Mouse (Mus musculus): ENCODE measurements at regions not wholly inside any gene's neighbourhood (a gene's known extent, or its start where the extent isn't known, plus 50 kb on each side); places are given as distances from the start of the nearest gene placed in this dataset.

GRCm38 (mm10) chr6:101520755-101521154, 143.1 kb upstream of the Pdzrn3 start:
- Histone ChIP-seq H3K4me3 (replicated peaks; ENCODE audit: extremely low read depth, low read depth, low read length) (no peak overlapping the region), H3K4me1 (ENCODE audit: control insufficient read depth, insufficient read depth, low read length) (no peaks in the 10 kb centered on the region)
- DNase-seq: no peak
- WGBS: 60% methylated on average over 3 of the region's 3 CpGs
- TF ChIP-seq CTCF (IDR thresholded peaks at IDR 0.05; ENCODE audit: insufficient read depth, low read length) (no peak), POLR2A (IDR thresholded peaks at IDR 0.05; ENCODE audit: borderline replicate concordance, extremely low read depth, low read depth, low read length) (no peak)

GRCm38 (mm10) chr6:101518904-101519701, 141.4 kb upstream of the Pdzrn3 start:
- Histone ChIP-seq H3K4me3 (replicated peaks; ENCODE audit: extremely low read depth, low read depth, low read length) (no peak overlapping the region), H3K4me1 (ENCODE audit: control insufficient read depth, insufficient read depth, low read length) (no peaks in the 10 kb centered on the region)
- no peak for TF ChIP-seq POLR2A (IDR thresholded peaks at IDR 0.05; ENCODE audit: borderline replicate concordance, extremely low read depth, low read depth, low read length)
- no peak for DNase-seq
- WGBS: 50% methylated on average over 9 of the region's 9 CpGs

GRCm38 (mm10) chr6:101517584-101517983, 139.9 kb upstream of the Pdzrn3 start:
- TF ChIP-seq POLR2A (IDR thresholded peaks at IDR 0.05; ENCODE audit: borderline replicate concordance, extremely low read depth, low read depth, low read length) (no peak), CTCF (IDR thresholded peaks at IDR 0.05; ENCODE audit: insufficient read depth, low read length) (no peak)
- WGBS: 19% methylated on average over 2 of the region's 2 CpGs
- Histone ChIP-seq H3K4me3 (replicated peaks; ENCODE audit: extremely low read depth, low read depth, low read length) (no peak overlapping the region), H3K4me1 (ENCODE audit: control insufficient read depth, insufficient read depth, low read length) (no peaks in the 10 kb centered on the region)
- DNase-seq: no peak

- no peak for TF ChIP-seq POLR2A (IDR thresholded peaks at IDR 0.05; ENCODE audit: borderline replicate concordance, extremely low read depth, low read depth, low read length)
- TF ChIP-seq CTCF (IDR thresholded peaks at IDR 0.05; ENCODE audit: insufficient read depth, low read length): no peak
- WGBS: 87% methylated on average over 2 of the region's 2 CpGs
- Histone ChIP-seq H3K4me1 (ENCODE audit: control insufficient read depth, insufficient read depth, low read length) (no peaks in the 10 kb centered on the region), H3K4me3 (replicated peaks; ENCODE audit: extremely low read depth, low read depth, low read length) (no peak overlapping the region)
- no peak for DNase-seq
Observed at GRCm38 (mm10) chr6:101513696-101514095, 136.0 kb upstream of the Pdzrn3 start.

GRCm38 (mm10) chr6:101502149-101502548, 124.5 kb upstream of the Pdzrn3 start:
- 34% methylated on average over 5 of the region's 5 CpGs for WGBS
- TF ChIP-seq POLR2A (IDR thresholded peaks at IDR 0.05; ENCODE audit: borderline replicate concordance, extremely low read depth, low read depth, low read length) (no peak), CTCF (IDR thresholded peaks at IDR 0.05; ENCODE audit: insufficient read depth, low read length) (no peak)
- no peaks in the 10 kb centered on the region for H3K4me1 ChIP-seq (ENCODE audit: control insufficient read depth, insufficient read depth, low read length)
- no peak overlapping the region for H3K4me3 ChIP-seq (replicated peaks; ENCODE audit: extremely low read depth, low read depth, low read length)
- no peak for DNase-seq

GRCm38 (mm10) chr6:101501716-101502115, 124.0 kb upstream of the Pdzrn3 start:
- 77% methylated on average over 4 of the region's 4 CpGs for WGBS
- DNase-seq: no peak
- no peak for TF ChIP-seq POLR2A (IDR thresholded peaks at IDR 0.05; ENCODE audit: borderline replicate concordance, extremely low read depth, low read depth, low read length)
- no peak for TF ChIP-seq CTCF (IDR thresholded peaks at IDR 0.05; ENCODE audit: insufficient read depth, low read length)
- no peaks in the 10 kb centered on the region for H3K4me1 ChIP-seq (ENCODE audit: control insufficient read depth, insufficient read depth, low read length)
- no peak overlapping the region for H3K4me3 ChIP-seq (replicated peaks; ENCODE audit: extremely low read depth, low read depth, low read length)

GRCm38 (mm10) chr6:101500202-101500601, 122.5 kb upstream of the Pdzrn3 start:
- DNase-seq: no peak
- TF ChIP-seq CTCF (IDR thresholded peaks at IDR 0.05; ENCODE audit: insufficient read depth, low read length): no peak
- TF ChIP-seq POLR2A (IDR thresholded peaks at IDR 0.05; ENCODE audit: borderline replicate concordance, extremely low read depth, low read depth, low read length): no peak
- no peaks in the 10 kb centered on the region for H3K4me1 ChIP-seq (ENCODE audit: control insufficient read depth, insufficient read depth, low read length)
- no peak overlapping the region for H3K4me3 ChIP-seq (replicated peaks; ENCODE audit: extremely low read depth, low read depth, low read length)

GRCm38 (mm10) chr6:101488466-101488865, 110.8 kb upstream of the Pdzrn3 start:
- WGBS: 59% methylated on average over 2 of the region's 2 CpGs
- Histone ChIP-seq H3K4me3 (replicated peaks; ENCODE audit: extremely low read depth, low read depth, low read length) (no peak overlapping the region), H3K4me1 (ENCODE audit: control insufficient read depth, insufficient read depth, low read length) (no peaks in the 10 kb centered on the region)
- no peak for DNase-seq
- TF ChIP-seq CTCF (IDR thresholded peaks at IDR 0.05; ENCODE audit: insufficient read depth, low read length): no peak
- TF ChIP-seq POLR2A (IDR thresholded peaks at IDR 0.05; ENCODE audit: borderline replicate concordance, extremely low read depth, low read depth, low read length): no peak

GRCm38 (mm10) chr6:101484526-101485287, 107.0 kb upstream of the Pdzrn3 start:
- DNase-seq: no peak
- H3K4me3 ChIP-seq (replicated peaks; ENCODE audit: extremely low read depth, low read depth, low read length): no peak overlapping the region
- no peaks in the 10 kb centered on the region for H3K4me1 ChIP-seq (ENCODE audit: control insufficient read depth, insufficient read depth, low read length)
- no peak for TF ChIP-seq CTCF (IDR thresholded peaks at IDR 0.05; ENCODE audit: insufficient read depth, low read length)
- no peak for TF ChIP-seq POLR2A (IDR thresholded peaks at IDR 0.05; ENCODE audit: borderline replicate concordance, extremely low read depth, low read depth, low read length)
- WGBS: 46% methylated on average over 12 of the region's 12 CpGs
